Mouse (Mus musculus): ENCODE results near the gene Gm28048. TPM values are rescaled to one million over a fixed set of nuclear protein-coding genes. Genes with fewer than 3 reads are reported as not detected.

The Gm28048 gene
- total RNA-seq, 2 experiments from 2014 or later, result 9.5 to 10.4 TPM

DNA sequence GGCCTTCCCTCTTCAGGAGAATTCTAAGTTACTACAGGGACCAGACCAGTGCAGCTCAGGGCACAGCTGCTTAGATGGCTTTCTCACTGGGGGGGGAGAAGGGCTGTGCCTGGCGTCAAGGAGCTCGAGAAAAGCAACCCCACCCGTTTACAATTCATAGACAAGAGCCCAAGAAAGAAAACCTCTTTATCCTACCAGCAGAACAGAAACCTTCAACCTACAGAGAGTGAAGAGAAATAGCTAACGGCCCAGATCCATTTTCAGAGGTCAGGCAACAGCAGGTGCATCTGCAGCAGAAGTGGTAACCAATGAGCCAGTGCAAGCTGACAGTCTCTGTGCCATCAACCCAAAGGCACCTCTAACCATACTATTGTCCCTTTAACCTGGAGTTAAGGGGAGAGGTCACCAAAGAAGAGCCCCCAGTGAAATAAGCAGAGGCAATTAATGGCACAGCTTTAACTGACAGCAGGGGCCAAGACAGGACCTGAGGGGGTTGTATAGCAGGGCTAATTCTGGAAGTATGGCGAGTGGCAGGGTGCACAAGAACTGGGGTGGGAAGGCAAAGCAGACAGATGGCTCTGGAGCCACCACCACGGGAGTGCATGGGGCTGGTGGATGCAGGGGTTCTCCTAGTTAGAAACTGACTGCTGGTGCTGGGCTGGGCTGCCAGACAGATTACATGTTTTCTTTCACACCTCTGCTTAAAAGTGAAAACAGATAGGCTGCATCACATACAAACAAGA, 135.6 kb downstream of the Gm28048 start:
- no peak for DNase-seq (ENCODE audit: extremely low spot score in 1 of 2, low spot score in 1 of 2)

DNA sequence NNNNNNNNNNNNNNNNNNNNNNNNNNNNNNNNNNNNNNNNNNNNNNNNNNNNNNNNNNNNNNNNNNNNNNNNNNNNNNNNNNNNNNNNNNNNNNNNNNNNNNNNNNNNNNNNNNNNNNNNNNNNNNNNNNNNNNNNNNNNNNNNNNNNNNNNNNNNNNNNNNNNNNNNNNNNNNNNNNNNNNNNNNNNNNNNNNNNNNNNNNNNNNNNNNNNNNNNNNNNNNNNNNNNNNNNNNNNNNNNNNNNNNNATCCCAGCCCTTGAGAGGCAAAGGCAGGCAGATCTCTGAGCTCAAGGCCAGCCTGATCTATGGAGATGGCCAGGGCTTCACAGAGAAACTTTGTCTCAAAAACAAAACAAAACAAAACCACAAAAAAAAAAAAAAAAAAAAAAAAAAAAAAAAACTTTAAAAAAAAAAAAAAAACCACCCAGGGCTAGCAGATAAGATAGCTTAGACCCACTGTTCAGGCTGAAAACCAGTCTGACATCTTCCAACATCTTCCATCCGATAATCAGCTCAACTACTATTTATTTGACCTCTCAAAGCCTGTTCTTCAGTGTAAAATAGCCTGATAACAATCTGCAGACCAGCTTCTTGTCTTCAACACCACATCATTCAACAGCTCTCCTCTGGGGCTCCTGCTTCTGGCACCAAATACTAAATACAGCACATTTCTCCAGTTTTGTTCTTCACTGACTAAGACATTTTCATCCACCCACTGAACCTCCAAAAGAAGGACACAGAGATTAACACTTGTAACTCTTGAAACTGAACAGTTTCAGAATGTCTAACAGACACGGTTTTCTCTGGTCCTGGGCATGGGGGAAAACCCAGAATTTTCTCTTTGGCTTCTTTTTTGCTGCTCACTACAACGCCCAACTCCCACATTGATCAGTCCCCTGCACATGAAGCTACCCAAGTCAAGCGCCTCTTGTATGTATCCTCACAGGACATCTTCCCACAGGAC, 136.9 kb downstream of the Gm28048 start:
- DNase-seq (ENCODE audit: extremely low spot score in 1 of 2, low spot score in 1 of 2), result no peak

DNA sequence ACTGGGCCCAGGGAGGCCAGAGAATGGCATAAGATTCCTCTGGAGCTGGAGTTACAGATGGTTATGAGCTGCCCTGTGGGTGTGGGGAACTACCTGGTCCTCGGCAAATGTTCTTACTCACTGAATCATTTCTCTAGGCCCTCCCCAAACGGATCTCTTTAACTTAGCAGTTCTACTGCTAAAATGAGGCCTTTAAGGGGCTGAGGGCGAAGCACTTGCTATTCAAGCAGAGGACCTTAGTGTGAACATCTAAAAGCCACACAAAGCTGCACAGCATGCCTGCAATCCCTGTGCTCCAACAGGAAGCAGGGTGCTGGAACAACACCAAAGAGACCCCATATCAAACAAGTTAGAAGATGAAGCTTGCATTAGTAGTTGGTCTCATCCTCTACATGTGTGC, 142.4 kb downstream of the Gm28048 start:
- DNase-seq (ENCODE audit: extremely low spot score in 1 of 2, low spot score in 1 of 2), result no peak

DNA sequence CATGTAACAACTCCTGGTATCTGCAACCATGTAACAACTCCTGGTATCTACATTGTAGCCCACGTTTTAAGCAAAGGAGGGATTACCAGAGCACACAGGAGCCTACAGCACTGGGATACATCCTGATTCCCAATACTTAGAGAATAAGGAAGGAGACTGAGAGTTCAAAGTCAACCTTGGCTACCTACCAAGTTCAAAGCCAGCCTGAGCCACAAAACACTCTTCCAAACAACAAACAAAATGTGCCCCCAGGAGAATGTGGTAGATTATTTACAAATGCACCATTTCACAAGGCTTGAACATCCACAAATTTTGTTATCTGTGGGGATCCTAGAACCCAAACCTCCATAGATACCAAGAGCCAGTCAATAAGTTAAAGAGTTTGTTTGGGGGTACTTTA, 143.5 kb downstream of the Gm28048 start:
- no peak for DNase-seq (ENCODE audit: extremely low spot score in 1 of 2, low spot score in 1 of 2)

DNA sequence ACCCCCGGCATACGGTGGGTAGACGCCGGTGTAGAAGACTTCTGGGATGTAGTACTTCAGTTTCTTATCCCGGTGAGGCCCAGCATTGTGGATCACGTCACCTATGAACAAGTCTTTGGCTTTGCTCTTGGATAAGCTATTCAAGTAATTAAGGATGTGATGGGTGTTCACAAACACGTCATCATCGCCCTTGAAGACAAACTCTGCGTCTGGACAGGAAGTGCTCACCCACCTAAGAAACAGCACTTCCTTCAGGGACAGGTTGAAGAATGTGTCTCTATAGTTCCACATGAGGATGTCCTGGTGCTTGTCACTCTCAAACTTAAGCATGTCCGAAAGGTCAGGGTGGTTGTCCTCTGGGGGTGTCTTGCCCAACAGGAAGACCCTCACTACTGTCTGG, 145.6 kb downstream of the Gm28048 start:
- no peak for DNase-seq (ENCODE audit: extremely low spot score in 1 of 2, low spot score in 1 of 2)

DNA sequence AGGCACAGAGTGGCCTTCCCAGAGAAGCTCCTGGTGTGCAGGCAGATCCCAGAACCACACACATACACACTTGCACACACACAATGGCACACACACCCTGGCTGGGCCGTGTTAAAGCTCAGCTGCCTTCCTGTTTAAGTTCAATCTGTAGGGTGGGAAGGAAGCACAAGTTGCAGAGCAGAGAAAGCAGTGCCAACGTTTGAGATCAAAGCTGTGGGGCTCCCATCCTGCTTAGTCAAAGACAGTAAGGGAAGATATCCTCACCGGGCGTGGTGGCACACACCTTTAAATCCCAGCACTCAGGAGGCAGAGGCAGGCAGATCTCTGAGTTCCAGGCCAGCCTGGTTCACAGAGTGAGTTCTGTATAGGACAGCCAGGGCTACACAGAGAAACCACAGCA, 149.3 kb downstream of the Gm28048 start:
- DNase-seq (ENCODE audit: extremely low spot score in 1 of 2, low spot score in 1 of 2), result no peak

DNA sequence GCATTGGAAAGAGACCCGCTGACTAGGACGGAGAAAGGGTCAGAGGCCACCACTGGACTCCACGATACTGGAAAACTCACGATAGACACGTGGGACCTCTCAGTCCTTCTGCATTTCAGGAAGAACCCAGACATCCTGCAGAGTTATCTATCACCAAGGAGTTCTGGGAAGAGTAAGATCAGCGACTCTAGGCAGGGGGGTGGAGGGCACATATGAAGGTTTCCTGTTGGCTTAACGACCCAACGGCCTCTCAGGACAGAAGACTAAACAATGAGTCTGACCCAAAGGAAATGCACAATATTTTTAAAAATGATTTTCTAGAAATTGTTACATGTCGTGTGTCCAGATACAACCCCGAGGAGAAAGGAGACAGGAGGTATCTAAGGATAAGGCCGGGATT, 150.0 kb downstream of the Gm28048 start:
- no peak for DNase-seq (ENCODE audit: extremely low spot score in 1 of 2, low spot score in 1 of 2)

DNA sequence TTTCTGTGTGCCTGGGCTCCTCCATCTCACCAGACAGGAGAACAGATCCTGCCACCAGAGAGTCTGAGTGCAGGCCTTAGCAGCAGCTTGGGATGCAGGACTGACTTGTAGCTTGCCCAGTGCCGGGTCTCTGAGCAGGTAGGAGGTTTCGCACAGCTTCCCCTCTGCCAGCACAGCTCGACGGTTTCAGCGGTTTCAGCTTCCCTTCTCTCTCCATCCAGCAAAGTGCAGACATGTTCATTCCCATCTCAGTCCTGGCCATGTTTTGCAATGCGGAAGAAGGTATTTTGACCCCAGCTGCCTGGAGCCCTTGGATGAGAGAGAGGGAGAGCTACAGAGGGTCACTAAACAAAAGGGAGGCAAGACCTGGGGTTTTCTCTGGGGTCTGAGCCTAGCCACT, 151.2 kb downstream of the Gm28048 start:
- no peak for DNase-seq (ENCODE audit: extremely low spot score in 1 of 2, low spot score in 1 of 2)

DNA sequence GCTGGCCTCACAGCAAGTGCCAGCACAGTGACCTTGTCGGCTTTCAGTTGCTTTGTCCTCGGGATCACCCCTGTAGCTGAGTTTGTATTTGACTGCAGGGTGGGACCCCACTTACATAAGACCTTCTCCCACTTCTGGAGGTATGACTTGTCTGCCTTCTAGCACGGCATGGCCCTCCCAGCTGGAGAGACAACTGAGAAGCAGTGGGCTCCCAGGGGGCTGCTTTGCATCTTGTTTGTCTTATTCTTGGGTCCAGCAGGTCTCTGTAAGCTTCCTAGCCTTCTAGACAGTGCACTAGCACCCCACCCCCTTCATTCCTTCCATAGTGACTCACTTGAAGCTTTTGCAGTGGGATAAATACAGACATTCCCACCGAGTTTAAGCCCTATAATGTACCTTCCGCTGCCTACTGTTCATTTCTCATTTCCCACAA, 151.7 kb downstream of the Gm28048 start:
- DNase-seq (ENCODE audit: extremely low spot score in 1 of 2, low spot score in 1 of 2), result no peak

DNA sequence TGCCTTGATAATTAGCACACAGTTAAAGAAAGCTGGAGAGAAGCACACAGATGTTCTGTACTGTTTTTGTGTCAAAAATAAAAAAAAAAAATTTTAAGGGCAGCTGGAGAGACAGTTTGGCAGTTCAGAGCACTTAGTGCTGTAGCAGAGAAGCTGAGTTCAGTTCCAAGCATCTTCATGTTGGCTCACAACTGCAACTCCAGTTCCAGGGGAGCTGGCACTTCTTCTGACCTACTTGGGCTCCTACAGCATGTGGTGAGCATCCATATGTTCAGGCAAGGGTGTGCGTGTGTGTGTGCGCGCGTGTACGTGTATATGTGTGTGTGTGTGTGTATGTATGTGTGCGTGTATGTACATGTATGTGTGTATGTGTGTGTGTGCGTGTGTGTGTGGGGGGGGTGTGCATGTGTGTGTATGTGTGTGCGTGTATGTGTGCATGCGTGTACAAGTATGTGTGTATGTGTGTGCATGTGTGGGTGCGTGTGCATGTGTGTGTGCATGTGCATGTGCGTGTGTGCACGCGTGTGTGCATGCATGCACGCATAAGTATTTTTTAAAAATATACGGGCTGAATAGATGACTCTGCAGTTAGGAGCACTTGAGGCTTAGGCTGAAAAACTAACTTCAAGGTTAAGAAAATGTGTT, 152.8 kb downstream of the Gm28048 start:
- DNase-seq (ENCODE audit: extremely low spot score in 1 of 2, low spot score in 1 of 2), result no peak

DNA sequence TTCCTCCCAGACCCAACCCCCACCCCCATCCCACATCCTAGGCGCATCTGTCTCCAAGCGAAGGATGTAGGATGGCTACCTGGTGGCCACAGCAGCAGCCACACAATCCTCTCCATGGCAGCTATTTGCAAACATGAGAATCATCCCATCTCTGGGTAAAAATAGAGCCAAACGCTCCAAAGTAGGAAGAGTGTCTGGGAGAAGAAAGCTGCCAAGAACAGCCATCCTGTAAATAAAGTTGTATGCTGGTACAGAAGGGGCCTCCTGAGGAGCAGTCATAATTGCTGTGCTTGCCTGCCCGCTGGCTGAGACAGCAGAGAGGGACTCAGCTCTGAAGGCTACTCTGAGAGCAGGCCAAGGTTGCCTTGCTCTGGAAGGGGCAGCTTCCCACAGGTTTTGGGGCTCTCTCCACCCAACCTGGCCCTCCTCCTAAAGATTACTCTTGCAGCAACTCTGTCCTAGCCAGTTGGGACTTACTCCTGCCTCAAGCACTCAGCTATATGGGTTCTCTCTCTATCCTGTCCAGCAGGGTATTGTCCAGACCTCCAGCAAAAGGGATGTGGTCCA, 154.3 kb downstream of the Gm28048 start:
- no peak for DNase-seq (ENCODE audit: extremely low spot score in 1 of 2, low spot score in 1 of 2)

DNA sequence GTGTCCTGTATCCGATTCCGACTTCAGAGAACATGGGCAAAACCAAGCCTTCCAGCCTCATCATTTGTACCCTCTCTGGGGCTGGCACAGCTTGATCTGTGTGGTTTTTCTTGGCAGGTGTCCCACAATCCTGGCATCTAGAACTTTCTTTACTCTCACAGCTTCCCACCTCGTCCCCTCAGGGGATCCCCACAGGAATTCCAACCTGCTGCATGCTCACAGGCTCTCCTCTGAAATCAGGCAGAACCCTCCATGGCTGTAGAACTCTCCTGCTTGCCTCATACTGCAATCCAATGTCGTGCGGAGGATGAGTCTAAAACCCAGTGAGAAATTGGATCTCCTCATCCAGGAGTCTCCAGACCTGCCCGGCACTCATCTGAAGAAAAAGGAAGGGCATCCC, 155.2 kb downstream of the Gm28048 start:
- no peak for DNase-seq (ENCODE audit: extremely low spot score in 1 of 2, low spot score in 1 of 2)

DNA sequence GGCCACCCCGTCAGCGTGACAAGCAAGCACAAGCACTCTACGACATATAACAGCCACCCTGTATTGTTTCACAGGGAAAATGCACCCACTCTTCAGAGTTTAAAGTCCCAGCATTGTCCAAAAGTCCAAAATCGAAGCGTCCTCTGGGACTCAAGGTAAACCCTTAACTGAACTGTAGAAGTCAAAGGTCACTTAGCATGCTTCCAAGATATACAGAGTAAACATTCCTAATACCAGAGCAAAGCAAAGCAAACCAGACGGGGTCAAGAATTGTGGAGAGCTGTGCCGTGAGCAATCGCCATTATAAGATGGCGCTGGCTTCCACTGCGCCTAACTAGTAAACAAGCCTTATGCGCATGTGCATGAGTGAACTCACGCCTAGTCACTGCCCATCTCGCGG, 155.8 kb downstream of the Gm28048 start:
- no peak for DNase-seq (ENCODE audit: extremely low spot score in 1 of 2, low spot score in 1 of 2)

DNA sequence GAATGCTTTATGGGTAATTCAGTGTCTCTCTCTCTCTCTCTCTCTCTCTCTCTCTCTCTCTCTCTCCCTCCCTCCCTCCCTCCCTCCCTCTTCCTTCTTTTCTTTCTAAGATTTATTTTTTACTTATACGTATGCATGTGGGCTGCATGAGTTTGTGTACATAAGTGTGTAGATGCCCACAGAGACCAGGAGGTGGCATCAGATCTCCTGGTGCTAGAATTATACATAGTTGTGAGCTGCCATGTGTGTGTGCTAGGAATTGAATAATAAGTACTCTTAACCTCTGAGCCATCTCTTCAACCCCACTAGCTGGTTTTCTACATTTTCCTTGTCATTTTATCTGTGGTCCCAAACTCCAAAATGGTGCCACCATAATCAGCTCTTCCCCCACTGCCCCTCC, 156.3 kb downstream of the Gm28048 start:
- no peak for DNase-seq (ENCODE audit: extremely low spot score in 1 of 2, low spot score in 1 of 2)

DNA sequence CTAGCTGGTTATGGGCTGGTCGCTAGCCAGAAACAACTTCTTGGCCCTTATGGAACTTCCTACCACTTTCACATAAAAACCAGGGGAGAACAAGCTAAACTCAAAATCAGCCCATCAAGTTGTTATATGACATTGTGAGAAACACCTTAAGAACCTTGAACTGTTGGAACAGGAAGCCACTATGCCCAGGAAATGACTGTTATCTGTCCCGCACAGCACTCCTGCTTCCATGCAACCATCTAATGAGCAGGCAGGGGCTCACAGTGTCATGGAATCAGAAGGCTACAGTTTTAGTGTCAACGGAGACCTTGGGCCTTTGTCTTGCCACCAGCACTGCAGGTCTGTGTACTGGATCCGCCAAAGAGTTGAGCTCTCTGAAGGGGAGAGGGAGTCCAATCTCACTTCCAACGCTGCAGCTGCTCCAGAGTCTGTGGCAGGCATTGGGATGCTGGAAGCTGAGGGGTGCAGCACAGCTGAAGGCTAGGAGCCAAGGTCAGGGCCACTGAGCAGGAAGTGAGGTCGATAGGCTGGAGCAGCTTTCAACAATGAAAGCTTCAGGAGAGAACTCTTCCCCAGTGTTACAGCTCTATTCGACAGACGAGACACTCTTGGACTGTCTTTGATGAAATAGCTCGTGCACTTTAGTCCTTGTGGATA, 157.7 kb downstream of the Gm28048 start:
- no peak for DNase-seq (ENCODE audit: extremely low spot score in 1 of 2, low spot score in 1 of 2)

DNA sequence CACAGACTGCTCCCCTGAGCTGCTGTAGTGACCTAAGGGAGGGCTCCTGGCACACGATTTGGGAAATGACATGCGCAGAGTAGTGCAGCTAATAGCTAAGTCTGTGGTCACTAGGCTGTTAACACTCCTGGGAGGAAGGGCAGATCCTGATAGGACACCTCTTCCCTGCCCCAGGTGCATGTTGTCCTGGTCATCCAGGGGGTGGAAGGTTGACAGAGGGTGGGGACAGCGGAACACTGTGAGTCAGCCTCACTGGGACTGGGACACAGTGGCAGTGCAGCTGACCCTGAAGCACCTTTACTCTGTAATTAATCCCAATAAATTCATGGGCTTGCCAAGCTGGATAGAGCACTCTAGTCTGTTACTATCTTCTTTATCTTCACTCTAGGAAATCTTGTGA, 160.6 kb downstream of the Gm28048 start:
- DNase-seq (ENCODE audit: extremely low spot score in 1 of 2, low spot score in 1 of 2), result no peak

DNA sequence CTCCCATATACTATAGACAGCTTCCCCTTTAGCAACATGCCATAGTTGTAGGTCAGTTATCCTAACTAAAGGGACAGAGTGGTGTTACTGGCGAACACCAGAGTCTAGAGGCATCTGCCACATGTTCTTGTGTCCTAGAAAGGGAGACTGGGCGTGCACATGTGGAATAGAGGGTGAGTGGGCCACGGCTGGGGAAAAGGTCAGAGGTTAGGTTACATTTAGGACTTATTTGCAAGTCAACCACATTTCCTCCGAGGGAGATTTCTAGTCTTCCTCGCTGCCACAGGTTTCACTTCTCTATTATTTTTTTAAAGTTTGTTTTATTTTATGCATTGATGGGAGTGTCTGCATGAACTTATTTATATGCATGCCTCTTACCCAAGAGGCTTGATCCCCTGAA, 163.5 kb downstream of the Gm28048 start:
- DNase-seq (ENCODE audit: extremely low spot score in 1 of 2, low spot score in 1 of 2), result no peak

DNA sequence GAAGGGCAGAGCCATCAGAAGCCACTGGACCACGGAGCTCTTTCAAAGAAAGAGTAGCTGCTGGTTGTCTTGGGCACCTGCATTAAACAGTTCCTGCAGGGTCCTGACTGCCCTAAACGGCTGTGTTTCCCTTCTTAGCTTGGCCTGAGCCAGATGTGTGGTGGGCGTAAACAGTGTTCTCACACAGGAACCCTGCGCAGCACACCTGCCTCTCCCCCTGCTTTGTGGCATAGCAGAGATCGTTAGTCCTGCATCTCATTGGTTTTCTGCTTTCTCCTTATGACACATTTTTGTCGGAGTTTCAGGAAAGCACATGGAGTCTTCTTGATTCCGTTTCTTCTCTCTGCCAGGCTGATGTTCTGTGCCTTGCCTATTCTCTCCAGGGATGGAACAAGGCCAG, 166.0 kb downstream of the Gm28048 start:
- no peak for DNase-seq (ENCODE audit: extremely low spot score in 1 of 2, low spot score in 1 of 2)

DNA sequence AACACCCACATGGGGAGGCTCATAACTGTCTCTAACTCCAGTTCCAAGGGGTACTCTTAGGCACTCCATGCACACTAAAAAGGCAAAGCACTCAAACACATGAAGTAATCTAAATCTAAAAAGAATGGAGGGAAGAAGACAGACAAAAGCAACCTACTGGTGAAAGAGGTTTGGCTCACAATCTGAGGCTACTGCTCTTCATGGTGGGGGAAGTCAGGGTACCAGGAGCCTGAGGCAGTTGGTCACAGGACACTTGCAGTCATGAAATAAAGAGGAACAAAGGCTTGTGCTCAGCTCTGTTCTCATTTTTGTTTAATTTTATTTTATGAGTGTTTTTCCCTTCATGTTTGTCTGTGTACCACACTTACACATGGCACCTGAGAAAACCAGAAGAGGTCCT, 166.7 kb downstream of the Gm28048 start:
- DNase-seq (ENCODE audit: extremely low spot score in 1 of 2, low spot score in 1 of 2), result no peak

DNA sequence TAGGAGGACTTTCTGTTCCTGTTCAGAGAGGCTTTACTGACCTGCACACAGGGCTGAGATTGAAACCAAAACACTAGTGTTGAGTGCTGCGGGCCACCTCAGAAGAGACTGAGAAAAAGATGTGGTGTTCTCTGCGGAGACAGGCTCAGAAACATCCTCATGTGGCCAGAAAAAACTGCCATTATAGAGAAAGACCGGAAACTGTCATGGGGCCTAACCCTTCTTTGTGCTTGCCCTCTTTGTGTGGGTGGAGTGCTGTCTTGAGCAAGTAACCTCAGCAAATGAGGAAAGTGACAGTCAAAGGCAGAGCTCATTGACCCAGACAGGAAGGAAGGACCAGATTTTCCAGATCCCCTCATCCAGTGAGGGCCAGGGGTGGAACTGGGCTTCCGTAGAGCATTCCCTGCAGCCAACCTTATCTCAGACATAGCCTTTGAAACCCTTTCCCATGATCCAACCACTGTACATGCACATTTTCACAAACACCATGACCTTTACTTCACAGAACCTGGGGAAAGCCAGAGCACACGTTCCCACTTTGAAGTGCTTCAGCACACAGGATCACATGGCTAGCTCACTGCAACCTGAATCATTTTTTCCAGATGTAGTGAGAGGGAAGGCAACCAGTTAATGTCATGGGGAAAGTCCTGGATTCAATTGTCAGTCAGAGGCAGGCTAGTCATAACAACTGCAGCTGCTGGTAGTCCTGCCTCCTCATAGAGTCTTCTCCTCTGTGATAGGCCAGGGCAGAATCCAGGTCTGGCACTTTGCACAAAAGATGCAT, 167.8 kb downstream of the Gm28048 start:
- DNase-seq (ENCODE audit: extremely low spot score in 1 of 2, low spot score in 1 of 2), result no peak
